8 mouse cellular contexts compared by ENCODE assay signal in the genomic region with DNA sequence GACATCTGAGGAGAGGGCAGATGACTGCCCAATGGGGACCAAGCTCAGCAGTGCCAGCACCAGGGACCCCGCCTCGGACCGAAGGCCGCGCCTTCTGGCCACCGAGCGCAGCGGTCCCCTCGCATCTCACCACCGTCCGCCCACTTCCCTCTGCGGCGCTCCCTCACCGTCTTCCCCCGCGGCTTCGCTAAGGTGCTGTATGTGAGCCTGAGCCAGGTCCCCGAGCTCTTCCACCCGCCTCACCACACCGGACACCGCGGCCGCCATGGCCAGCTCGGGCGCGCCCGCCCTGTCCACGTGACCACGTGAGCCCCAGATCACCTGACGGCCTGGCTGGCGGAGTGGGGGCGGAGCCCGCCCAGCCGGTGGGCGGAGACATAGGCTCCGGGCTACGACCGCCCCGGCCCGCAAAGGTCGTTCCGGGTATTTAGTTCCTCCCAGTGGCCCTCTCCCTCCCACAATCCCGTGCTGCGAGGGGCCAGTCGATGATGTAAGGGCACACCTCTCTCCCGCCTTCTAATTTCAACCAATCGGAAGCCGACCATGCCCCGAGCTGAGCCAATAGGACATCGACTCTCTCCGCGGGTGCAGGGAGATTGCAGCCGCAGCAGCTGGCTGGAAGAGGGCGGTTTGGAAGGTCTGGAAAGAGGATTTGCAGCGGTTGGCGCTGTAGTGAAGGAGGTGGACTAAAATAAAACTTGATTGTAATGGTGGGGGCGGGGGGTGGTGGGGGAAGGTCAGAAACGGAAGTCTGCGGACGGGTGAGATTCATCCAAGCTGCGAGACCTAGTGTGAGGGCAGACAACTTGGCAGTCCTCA. TPM values are rescaled to one million over a fixed set of nuclear protein-coding genes. Genes with fewer than 3 reads are reported as not detected.
DNase-seq lines count a peak whose midpoint lies in the region; ATAC-seq lines count a peak whose summit lies in the region.

Gene AW549877, minus strand, starts transcription at position 297 of the 819 bp plus-strand sequence.

- peak; percentile 99 for ATAC-seq in intestine, embryonic 14.5 days (replicated peaks; ENCODE audit: low FRiP score, low TSS enrichment, low read depth)

- no peaks in the 10 kb centered on the region for H3K9me3 ChIP-seq in intestine, embryonic 14.5 days (ENCODE audit: control insufficient read depth, low read length)

- peak; percentile 99 to 100 for DNase-seq in adrenal gland, adult (ENCODE audit: inconsistent age in 2 of 2, low spot score in 1 of 2)
- peak; percentile 99 for DNase-seq in embryo, embryonic 10.5 days (ENCODE audit: low spot score)
- peak; percentile 99 for DNase-seq in gastrocnemius, postnatal 25 days
- peak; percentile 98 for DNase-seq in intestine, embryonic 14.5 days (ENCODE audit: low spot score)
- peak; percentile 97 to 99 for DNase-seq in left cerebral cortex, postnatal 14 days (ENCODE audit: low spot score in 2 of 2)
- DNase-seq in mesoderm, embryonic 11.5 days (ENCODE audit: low read depth, low spot score): peak; percentile 99
- peak; percentile 97 to 98 for DNase-seq in right cerebral cortex, postnatal 36 days (ENCODE audit: low spot score in 2 of 2)
- peak; percentile 99 for DNase-seq in yolk sac, embryonic 10.5 days (ENCODE audit: low spot score)

- WGBS in intestine, embryonic 14.5 days: under 1% methylated on average over 61 of the region's 61 CpGs

- H3K27me3 ChIP-seq in intestine, embryonic 14.5 days (replicated peaks; ENCODE audit: control insufficient read depth, insufficient read depth, low read length): no peaks in the 10 kb centered on the region

- intact Hi-C loops in left cerebral cortex, postnatal 14 days (cut with DNase I): loop anchor here (2.0 kb wide), 1 partner anchor 31 kb away; the partner anchor contains the start of gene Oxct1

- peak within 1 kb of the TSS; percentile 83 for H3K9ac ChIP-seq in intestine, embryonic 14.5 days (ENCODE audit: low read length)

- H3K4me1 ChIP-seq in intestine, embryonic 14.5 days (replicated peaks; ENCODE audit: control insufficient read depth, insufficient read depth, low read length): peaks cover 6% of the 10 kb centered on the region

- H3K4me3 ChIP-seq in intestine, embryonic 14.5 days (ENCODE audit: low read depth, low read length): peak within 1 kb of the TSS; percentile 62

- peak within 1 kb of the TSS; percentile 60 for H3K4me2 ChIP-seq in intestine, embryonic 14.5 days (ENCODE audit: low read length)

- H3K27ac ChIP-seq in intestine, embryonic 14.5 days (ENCODE audit: low read depth): peak within 1 kb of the TSS; percentile 90

- H3K36me3 ChIP-seq in intestine, embryonic 14.5 days (ENCODE audit: control insufficient read depth, insufficient read depth, low read length): peaks cover 15% of the 10 kb centered on the region

RNA-seq across cellular contexts. Expression of gene AW549877, which starts in this region (rescaled TPM):
- 10 to 100 TPM; 11.2 to 11.5 TPM for total RNA-seq in gastrocnemius, postnatal 25 days (2021)
- 48.1 and 49.8 TPM in 2 replicates for polyA plus RNA-seq in intestine, embryonic 14.5 days (2014; fragmentation: Nextera tagmentation; extraction: Ambion mirVana)
- 10 to 100 TPM; 41.4 to 42.6 TPM for total RNA-seq in left cerebral cortex, postnatal 14 days (2021)

Comparison
In these comparisons a context has a peak if more than half of its experiments do, and no peak if none do; other contexts are left out.
1. Peak in every context shown above with its lines: DNase-seq, ATAC-seq, H3K4me3 ChIP-seq and H3K27ac ChIP-seq.